Mouse (Mus musculus) monocyte, adult 2 months (primary cell): Measurements from ENCODE around the gene Lingo1.

Experiments
- DNase-seq, 2 experiments: peaks; one replicate each; pipeline ENCODE4 v3.0.0; 2022; ENCODE audit warnings: low spot score in 2 of 2, low read depth in 1 of 2

Lingo1 gene

DNA sequence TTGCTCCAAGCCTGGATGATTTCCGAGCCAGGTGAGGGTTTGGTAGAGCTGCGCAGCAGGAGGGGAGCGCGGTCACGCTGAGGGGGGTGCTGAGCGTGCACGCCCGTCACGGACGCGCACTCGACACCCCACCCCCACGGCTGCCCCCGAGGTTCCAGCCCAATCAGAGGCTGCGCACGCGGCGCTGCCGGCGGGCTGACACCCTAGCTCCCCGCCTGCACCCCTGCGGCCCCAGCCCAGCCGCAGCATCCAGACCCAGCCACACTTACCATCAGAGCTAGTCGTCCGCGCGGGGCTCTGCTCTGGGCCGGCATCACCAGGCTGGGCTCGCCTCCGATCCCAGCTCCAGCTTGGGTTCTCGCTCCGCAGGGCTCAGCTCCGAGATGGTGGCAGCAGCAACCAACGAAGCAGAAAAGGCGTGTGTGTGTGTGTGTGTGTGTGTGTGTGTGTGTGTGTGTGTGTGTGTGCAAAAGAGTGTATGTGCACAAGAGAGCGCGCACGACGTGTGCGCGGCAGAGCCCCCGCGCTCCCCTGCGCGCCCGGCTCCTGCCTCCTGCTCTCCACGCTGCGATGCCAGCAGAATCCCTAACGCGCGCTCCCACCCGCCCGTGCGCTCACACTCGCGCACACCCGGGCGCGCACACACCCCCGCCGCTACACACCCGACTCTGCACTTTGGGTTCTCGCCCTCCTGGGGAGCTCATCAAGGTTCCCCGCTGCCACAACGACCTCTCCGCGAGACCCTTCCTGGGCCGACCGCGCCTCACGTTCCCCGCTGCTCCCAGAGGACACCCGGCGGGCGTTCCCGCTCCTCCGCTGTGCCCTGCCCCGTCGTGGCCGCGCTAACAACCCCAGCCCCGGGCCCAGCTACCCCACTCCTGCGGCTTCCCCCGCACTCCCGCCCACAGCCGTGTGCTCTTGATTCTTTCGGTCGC, at the start of gene Lingo1:
Lingo1 (minus strand) TSS at position 748 of the 935 bp plus-strand sequence.
- DNase-seq = no peak

- DNase-seq = no peak
These were observed 48.4 kb upstream of the Lingo1 start for GRCm38 (mm10) chr9:56844644-56845043.

DNA sequence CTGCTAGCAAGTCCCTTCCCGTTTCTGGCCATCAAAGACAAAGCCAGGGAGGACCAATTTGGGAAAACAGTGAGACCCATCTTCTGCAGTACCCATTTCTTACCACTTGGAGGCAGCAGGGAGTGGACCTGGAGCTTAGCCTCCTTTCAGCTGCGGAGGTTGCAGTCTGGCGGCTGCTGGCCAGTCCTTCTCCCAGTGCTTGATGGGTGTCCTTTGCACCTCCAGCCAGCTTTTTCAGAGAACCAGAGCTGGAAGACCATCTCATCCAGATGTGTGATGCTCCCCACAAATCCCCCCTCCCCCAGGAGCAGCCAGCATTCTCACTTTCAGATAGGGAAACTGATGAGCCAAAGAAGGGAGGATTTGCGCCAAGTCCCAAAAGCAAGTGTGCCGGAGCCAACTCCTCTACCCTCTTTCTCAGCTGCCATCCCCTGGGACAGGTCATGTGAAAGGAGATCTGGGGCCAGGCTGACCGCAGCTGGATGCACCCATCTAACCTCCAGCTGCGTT, 47.5 kb upstream of the Lingo1 start:
- no peak for DNase-seq

GRCm38 (mm10) chr9:56842303-56842719, 46.0 kb upstream of the Lingo1 start:
- DNase-seq = no peak

- no peak for DNase-seq
These were observed 45.6 kb upstream of the Lingo1 start for GRCm38 (mm10) chr9:56841864-56842263.

DNA sequence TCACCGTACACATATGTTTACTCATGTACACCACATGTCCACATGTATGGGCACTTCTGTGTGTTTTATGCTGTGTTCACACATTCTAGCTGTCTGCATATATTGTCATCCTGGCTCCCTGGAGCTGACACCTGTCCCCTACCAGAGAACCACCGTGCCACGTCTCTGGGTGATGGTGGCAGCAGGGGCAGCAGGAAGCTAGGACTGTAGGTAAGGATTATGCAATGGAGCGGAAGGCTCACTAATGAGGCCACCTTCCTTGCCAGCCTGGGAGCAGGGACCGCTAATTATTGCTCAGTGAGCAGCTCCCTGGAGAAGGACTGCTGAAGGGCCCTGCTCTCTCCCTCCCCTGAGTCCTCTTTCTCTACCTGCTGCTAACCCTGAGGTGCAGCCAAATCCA, 44.5 kb upstream of the Lingo1 start:
- no peak for DNase-seq

GRCm38 (mm10) chr9:56835152-56835551, 38.9 kb upstream of the Lingo1 start:
- DNase-seq = no peak

GRCm38 (mm10) chr9:56832900-56833299, 36.6 kb upstream of the Lingo1 start:
- no peak for DNase-seq

DNA sequence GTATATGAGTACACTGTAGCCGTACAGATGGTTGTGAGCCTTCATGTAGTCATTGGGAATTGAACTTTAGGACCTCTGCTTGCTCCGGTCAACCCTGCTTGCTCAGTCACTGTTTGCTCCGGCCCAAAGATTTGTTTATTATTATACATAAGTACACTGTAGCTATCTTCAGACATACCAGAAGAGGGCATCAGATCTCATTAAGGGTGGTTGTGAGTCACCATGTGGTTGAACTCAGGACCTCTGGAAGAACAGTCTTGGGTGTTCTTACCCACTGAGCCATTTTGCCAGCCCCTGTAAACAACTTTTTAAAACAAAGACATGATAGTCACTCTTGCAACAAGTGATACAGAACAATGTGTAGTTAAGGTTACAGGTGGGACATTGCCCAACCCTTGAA, 35.6 kb upstream of the Lingo1 start:
- DNase-seq = no peak

GRCm38 (mm10) chr9:56830162-56830561, 33.9 kb upstream of the Lingo1 start:
- DNase-seq = no peak

DNA sequence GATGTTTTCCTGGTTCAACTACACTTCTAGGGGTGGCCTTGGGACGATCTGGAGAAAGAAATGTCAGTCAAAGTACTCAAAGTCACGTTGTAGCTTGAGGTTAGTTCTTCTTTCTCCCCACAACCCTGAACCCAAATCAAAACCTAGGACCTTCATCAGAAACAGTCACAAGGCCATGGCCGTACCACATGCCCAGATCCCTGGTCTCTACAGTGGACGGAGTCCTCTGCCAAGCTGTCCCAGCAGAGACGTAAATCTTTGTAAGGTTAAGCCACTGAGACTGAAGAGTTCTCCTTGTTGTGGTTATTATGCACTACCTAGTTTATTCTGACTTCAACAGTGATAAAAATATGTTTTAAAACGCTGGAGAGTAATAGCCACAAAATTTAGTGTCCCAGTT, 32.6 kb upstream of the Lingo1 start:
- DNase-seq = no peak

DNA sequence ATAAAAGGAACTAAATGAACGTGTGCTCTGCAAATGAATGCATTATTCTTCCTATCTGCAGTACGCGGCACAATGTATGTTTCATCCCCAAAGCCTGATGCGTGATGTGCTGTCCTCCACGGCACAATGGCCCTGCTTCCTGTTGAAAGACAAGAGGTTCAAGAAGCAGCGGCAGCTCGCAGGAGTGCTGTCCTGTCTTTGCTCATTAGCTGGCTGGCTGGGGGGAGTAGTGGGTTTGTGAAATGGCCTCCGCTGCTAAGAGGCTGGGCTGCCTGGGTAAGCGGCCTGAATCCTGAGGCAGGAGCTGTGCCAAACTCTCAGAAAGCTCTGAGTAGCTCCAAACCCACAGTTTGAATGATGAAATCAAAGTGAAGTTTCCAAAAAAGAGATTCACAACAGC, 31.9 kb upstream of the Lingo1 start:
- DNase-seq = no peak

DNA sequence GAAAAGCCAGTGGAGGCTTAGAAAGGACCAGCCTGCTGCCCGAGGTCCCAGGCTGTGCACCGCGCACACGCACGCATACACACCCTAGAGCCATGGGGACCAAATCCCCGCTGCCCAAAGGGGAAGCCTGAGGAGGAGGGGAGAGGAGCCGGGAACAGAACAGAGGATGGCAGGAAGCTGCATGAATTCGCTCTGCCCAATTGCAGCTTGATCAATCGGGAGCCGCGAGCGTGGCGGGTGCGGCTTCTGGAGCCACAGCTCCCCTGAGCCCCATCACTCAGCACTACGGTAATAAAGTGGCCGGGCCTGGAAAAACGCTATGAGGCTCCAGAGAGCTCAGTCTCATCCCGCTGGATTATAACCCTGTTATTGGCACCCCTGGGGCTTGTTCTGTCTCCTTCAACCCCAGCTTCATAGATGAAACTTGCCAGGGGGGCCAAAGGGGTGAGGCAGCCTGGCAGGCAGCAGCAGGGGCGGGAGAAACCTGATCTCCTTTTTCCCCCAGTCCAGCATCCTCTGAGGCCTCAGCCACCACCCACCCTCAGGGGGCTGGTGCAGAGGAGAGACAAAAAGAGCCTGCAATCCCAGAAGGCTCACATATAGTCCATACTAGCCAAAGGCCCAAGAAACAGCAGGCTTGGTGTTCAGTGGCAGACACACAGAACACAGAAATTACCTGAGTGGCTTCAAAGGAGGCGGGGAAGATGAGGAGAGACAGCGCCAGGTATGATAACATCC, 29.4 kb upstream of the Lingo1 start:
- no peak for DNase-seq

- DNase-seq = no peak
These were observed 28.6 kb upstream of the Lingo1 start for GRCm38 (mm10) chr9:56824900-56825299.

DNA sequence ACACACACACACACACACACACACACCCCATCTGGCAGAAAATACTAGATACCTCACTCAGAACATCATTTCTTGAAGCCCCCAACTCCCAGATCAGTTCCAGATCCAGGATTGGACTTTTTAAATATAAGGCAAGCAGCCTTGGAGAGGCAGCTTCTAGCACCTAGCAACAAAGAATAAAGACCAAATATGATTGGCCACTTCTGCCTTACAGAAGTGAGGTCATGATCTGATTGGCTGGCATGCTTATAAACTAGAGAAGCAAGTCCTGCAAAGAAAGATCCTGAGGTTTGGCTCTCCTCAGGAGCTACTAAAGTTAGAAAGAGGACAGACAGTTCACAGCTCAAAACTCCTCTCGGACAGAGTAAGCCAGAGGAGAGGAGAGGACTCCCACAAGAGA, 14.6 kb upstream of the Lingo1 start:
- DNase-seq = no peak

- no peak for DNase-seq
These were observed 11.7 kb upstream of the Lingo1 start for GRCm38 (mm10) chr9:56807990-56808389.

DNA sequence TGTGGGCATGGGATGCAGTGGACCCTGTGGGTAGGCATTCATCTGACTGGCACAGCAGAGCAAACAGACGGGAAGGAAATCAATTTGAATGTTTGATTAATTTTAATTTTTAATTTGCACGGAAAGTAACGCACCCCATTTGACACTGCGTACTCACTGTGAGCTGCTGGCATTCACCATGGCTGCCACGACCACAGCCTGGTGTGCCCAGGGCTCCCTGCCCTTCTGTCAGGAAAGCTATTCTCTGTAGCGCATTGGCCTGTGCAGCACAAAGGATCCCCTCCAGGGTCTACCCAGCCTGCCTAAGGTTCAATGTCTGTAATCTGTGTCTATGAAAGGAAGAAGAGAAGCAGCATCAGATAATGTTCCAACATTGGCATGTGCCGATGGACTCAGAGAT, 6.9 kb upstream of the Lingo1 start:
- DNase-seq = no peak

DNA sequence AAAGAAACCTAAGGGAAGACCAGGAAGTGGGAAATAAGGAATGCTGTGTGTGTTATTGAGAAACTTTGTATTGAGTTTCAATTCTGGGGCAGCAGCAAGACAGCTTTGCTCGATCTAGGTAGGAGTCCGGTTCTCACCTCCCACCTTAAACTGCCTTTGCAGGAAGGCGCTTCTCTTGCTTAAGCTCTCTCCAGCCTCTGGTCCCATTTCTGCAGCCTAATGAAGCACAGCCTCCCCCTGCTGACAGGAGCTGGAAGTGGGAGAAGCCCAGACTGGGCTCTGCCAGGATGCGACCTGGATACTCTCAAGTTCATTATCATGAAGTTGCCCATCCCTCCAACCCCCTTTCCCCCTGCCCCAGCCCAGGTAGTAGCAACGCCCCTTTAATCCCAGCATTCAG, 1.6 kb upstream of the Lingo1 start:
- DNase-seq = no peak

DNA sequence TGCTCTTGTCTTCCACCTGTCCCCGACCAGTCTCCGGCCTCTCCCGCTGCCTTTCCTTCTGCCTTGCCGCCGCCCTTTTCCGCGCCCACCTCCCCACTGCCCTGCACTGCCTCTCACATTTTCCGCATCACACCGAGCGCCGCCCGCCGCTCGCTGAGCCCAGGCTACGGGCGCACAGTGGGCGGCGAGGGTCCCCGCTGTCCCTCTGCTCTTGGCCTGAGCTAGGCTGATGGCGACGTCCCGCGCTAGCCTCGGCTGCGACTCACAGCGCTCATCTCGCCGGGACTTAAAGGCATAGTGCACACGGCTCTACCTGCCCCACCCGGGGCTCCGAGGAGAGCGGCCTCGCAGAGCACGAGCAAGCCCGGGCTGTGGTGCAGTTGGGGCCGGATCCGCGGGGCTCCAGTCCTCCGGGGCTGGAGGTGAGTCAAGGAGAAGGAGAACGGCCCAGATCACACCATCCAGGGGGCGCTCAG, 426 bp upstream of the Lingo1 start:
- DNase-seq = no peak

- DNase-seq = no peak
These were observed 4.5 kb downstream of the Lingo1 start for GRCm38 (mm10) chr9:56791696-56792261.

DNA sequence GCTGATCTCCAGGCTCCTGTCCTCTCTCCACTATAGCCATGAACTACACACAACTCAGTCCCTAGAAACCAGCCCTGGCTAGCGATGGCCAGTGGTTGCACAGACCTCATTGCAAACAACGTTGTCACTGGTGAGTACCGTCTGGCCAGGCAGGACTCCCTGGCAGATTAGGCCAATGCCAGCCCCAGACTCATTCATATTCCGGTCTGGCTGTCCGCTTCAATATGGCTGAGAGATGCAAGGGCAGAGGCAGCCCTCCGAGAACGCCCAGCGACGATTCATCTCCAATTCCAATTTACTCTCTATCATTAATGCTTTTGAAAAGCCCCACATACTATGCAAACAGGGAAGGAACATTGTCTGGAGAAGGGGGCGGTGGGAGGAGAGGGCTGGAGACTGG, 11.7 kb downstream of the Lingo1 start:
- no peak for DNase-seq
